ENCODE assay signal across 11 mouse cellular contexts in the genomic region with DNA sequence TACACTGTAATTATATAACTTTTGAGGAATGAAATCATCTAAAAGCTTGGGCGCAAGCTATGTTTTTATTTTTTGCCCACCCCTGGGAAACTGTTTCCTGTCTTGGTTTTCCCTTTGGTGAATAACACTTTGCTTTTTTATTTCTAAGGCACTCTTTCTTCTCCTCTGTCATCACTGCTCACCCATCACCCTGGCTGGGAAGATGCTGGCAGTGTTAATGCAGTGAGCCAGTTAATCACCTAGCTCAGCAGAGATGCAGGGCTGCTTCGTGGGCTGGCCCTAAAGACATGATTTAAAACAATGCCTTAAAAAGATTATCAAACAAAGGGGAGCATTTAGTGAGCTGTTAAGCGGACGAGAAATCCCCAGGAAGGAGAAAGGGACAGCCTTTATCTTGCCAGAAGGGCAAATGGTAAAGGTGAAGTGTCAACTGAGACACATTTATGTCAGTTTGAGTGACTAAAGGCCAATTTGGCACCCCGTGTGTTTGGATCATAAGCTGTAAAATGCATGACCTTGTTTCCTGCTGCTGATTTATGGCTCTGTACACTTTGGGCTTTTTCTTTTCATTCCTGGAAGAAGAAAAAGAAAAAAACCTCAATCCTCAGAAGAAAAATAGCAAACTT.
DNase-seq lines count a peak whose midpoint lies in the region; ATAC-seq lines count a peak whose summit lies in the region.
"Had no signal": no experiment of that assay in that cellular context is flagged by ENCODE, and none has a peak within 500 bp of the region (broad histone marks: within the 10 kb centered on the region; RNA-seq: fewer than 3 reads in every experiment).

No protein-coding gene starts in this region.

- intact Hi-C loops in left cerebral cortex, postnatal 4 days (cut with DNase I), result no loop called here

- no peak for ATAC-seq in heart, embryonic 14.5 days (ENCODE audit: insufficient number of reproducible peaks, insufficient read depth, low FRiP score, low read depth)
- no peak for ATAC-seq in neural tube, embryonic 12.5 days (ENCODE audit: low FRiP score, low read depth)
- ATAC-seq in neural tube, embryonic 14.5 days (ENCODE audit: low read depth), result peak; percentile 79; the same call in 1 of the 2 replicates
- ATAC-seq: intestine, embryonic 16.5 days had no signal

- peak overlapping the region; percentile 24 to 35; a peak in 1 of 4 replicates for H3K27ac ChIP-seq in heart, embryonic 14.5 days (replicated peaks in 1 of 2; ENCODE audit: control insufficient read depth in 1 of 2, insufficient read depth in 1 of 2, low read depth in 2 of 2, low read length in 2 of 2)
- no peak overlapping the region for H3K27ac ChIP-seq in neural tube, embryonic 12.5 days
- H3K27ac ChIP-seq in neural tube, embryonic 14.5 days (ENCODE audit: low read depth, low read length), result no peak overlapping the region
- H3K27ac ChIP-seq: liver, embryonic 13.5 days had no signal

- peaks cover 19 to 60% of the 10 kb centered on the region in 2 experiments for H3K4me1 ChIP-seq in heart, embryonic 14.5 days (ENCODE audit: control insufficient read depth in 2 of 2, insufficient read depth in 2 of 2, low read length in 2 of 2)
- peaks cover 26% of the 10 kb centered on the region for H3K4me1 ChIP-seq in neural tube, embryonic 12.5 days
- peaks cover 24% of the 10 kb centered on the region for H3K4me1 ChIP-seq in neural tube, embryonic 14.5 days (ENCODE audit: control insufficient read depth, insufficient read depth, low read length)
- H3K4me1 ChIP-seq: liver, embryonic 13.5 days had no signal

- no peaks in the 10 kb centered on the region for H3K27me3 ChIP-seq in heart, embryonic 14.5 days (ENCODE audit: control insufficient read depth, insufficient read depth, low read length)
- no peaks in the 10 kb centered on the region; the same call in 1 of the 2 replicates for H3K27me3 ChIP-seq in neural tube, embryonic 12.5 days (replicated peaks)
- H3K27me3 ChIP-seq in neural tube, embryonic 14.5 days (ENCODE audit: control insufficient read depth, insufficient read depth, low read length), result no peaks in the 10 kb centered on the region
- H3K27me3 ChIP-seq: liver, embryonic 13.5 days had no signal

- H3K4me2 ChIP-seq in heart, embryonic 14.5 days (ENCODE audit: low read length), result peak overlapping the region; percentile 9; the same call in 1 of the 2 replicates
- peak overlapping the region; percentile 6; the same call in 1 of the 2 replicates for H3K4me2 ChIP-seq in neural tube, embryonic 12.5 days (replicated peaks)
- H3K4me2 ChIP-seq in neural tube, embryonic 14.5 days (ENCODE audit: low read depth, low read length), result no peak overlapping the region
- H3K4me2 ChIP-seq: liver, embryonic 13.5 days had no signal

- 28% methylated on average over 5 of the region's 5 CpGs for WGBS in heart, embryonic 14.5 days
- 16% methylated on average over 5 of the region's 5 CpGs for WGBS in neural tube, embryonic 12.5 days
- 12% methylated on average over 5 of the region's 5 CpGs for WGBS in neural tube, embryonic 14.5 days

- no peak overlapping the region for H3K4me3 ChIP-seq in heart, embryonic 14.5 days (ENCODE audit: control insufficient read depth in 1 of 2, insufficient read depth in 1 of 2, low read depth in 1 of 2, low read length in 2 of 2)
- no peak overlapping the region for H3K4me3 ChIP-seq in neural tube, embryonic 12.5 days
- H3K4me3 ChIP-seq in neural tube, embryonic 14.5 days (ENCODE audit: low read depth, low read length), result no peak overlapping the region
- H3K4me3 ChIP-seq: liver, embryonic 13.5 days had no signal

- no peak overlapping the region for H3K9ac ChIP-seq in heart, embryonic 14.5 days (ENCODE audit: low read length)
- H3K9ac ChIP-seq in neural tube, embryonic 12.5 days, result no peak overlapping the region
- no peak overlapping the region for H3K9ac ChIP-seq in neural tube, embryonic 14.5 days (replicated peaks; ENCODE audit: low read depth, low read length)
- H3K9ac ChIP-seq: liver, embryonic 13.5 days had no signal

- no peak for DNase-seq in heart, adult 18-20 months
- no peak for DNase-seq in neural tube, embryonic 10.5 days (ENCODE audit: extremely low spot score, low spot score)
- DNase-seq in embryo, embryonic 11.5 days (ENCODE audit: low read depth, low spot score), result peak; percentile 27
- DNase-seq in left cerebral cortex, postnatal 4 days, result no peak
- DNase-seq: cerebellum, adult 9-10 months; layer of hippocampus, postnatal 36 days; liver, embryonic 13.5 days had no signal

- H3K9me3 ChIP-seq in heart, embryonic 14.5 days (ENCODE audit: control insufficient read depth, low read length), result no peaks in the 10 kb centered on the region
- no peaks in the 10 kb centered on the region for H3K9me3 ChIP-seq in neural tube, embryonic 12.5 days
- no peaks in the 10 kb centered on the region for H3K9me3 ChIP-seq in neural tube, embryonic 14.5 days (ENCODE audit: control insufficient read depth, low read length)
- H3K9me3 ChIP-seq: liver, embryonic 13.5 days had no signal

- H3K36me3 ChIP-seq in heart, embryonic 14.5 days (ENCODE audit: control insufficient read depth, insufficient read depth, low read length), result no peaks in the 10 kb centered on the region
- no peaks in the 10 kb centered on the region for H3K36me3 ChIP-seq in neural tube, embryonic 12.5 days
- H3K36me3 ChIP-seq in neural tube, embryonic 14.5 days (ENCODE audit: control insufficient read depth, insufficient read depth, low read length), result no peaks in the 10 kb centered on the region
- H3K36me3 ChIP-seq: liver, embryonic 13.5 days had no signal

Comparison
In these comparisons a context has a peak if more than half of its experiments do, and no peak if none do; other contexts are left out.
1. H3K27ac ChIP-seq: peak in heart, embryonic 14.5 days (2 of 2); none in neural tube, embryonic 12.5 days (single experiment) and neural tube, embryonic 14.5 days (single experiment).